Mouse (Mus musculus) neural tube, embryonic 11.5 days (tissue): ENCODE measurements at regions not wholly inside any gene's neighbourhood (a gene's known extent, or its start where the extent isn't known, plus 50 kb on each side); places are given as distances from the start of the nearest gene placed in this dataset.

Source experiments
- ATAC-seq: fragments of 200-750 bp; cut with Nextera tagmentation; 2 replicates; pipeline ENCODE4 v1.8.0; 2017; ENCODE audit warnings: moderate number of reproducible peaks, mild to moderate bottlenecking, moderate TSS enrichment, moderate library complexity; ENCODE audit not compliant: insufficient read depth, low FRiP score, low TSS enrichment
- DNase-seq: peaks from one replicate; pipeline ENCODE4 v3.0.0-alpha.2; 2015; ENCODE audit warnings: low spot score
- H3K27ac ChIP-seq: fragments of 300-500 bp; sonication (generic); 2 replicates; pipeline ENCODE4 v1.5.1; 2014; ENCODE audit warnings: low read depth, mild to moderate bottlenecking, low read length
- H3K27me3 ChIP-seq: fragments of 300-500 bp; sonication (generic); 2 replicates; pipeline ENCODE4 v1.6.1; 2014; ENCODE audit warnings: mild to moderate bottlenecking, low read length, mixed read lengths; ENCODE audit not compliant: control insufficient read depth, insufficient read depth
- H3K36me3 ChIP-seq: fragments of 300-500 bp; sonication (generic); 2 replicates; pipeline ENCODE4 v1.6.1; 2014; ENCODE audit warnings: mild to moderate bottlenecking, low read length, moderate library complexity, mixed read lengths; ENCODE audit not compliant: control insufficient read depth, insufficient read depth
- H3K4me1 ChIP-seq: fragments of 300-500 bp; sonication (generic); 2 replicates; pipeline ENCODE4 v1.6.1; 2014; ENCODE audit warnings: low read length, mixed read lengths; ENCODE audit not compliant: control insufficient read depth, insufficient read depth
- H3K4me2 ChIP-seq: fragments of 300-500 bp; sonication (generic); 2 replicates; pipeline ENCODE4 v1.6.1; 2014; ENCODE audit warnings: low read depth, mild to moderate bottlenecking, moderate library complexity
- H3K4me3 ChIP-seq: fragments of 300-500 bp; sonication (generic); 2 replicates; pipeline ENCODE4 v1.5.1; 2014; ENCODE audit warnings: low read depth, low read length
- H3K9ac ChIP-seq: fragments of 300-500 bp; sonication (generic); 2 replicates; pipeline ENCODE4 v1.6.1; 2014; ENCODE audit warnings: mild to moderate bottlenecking, low read length
- H3K9me3 ChIP-seq: fragments of 300-500 bp; sonication (generic); 2 replicates; pipeline ENCODE4 v1.6.1; 2016; ENCODE audit warnings: low read length; ENCODE audit not compliant: control insufficient read depth
- WGBS: fragments of 180-500 bp; shearing (Covaris S2); extraction: QIAGEN DNeasy Blood & Tissue Kit; methylation state at CpG from one replicate; pipeline ENCODE4 v1.1.7; 2014; 5-methylcytosine and 5-hydroxymethylcytosine counted together

DNA sequence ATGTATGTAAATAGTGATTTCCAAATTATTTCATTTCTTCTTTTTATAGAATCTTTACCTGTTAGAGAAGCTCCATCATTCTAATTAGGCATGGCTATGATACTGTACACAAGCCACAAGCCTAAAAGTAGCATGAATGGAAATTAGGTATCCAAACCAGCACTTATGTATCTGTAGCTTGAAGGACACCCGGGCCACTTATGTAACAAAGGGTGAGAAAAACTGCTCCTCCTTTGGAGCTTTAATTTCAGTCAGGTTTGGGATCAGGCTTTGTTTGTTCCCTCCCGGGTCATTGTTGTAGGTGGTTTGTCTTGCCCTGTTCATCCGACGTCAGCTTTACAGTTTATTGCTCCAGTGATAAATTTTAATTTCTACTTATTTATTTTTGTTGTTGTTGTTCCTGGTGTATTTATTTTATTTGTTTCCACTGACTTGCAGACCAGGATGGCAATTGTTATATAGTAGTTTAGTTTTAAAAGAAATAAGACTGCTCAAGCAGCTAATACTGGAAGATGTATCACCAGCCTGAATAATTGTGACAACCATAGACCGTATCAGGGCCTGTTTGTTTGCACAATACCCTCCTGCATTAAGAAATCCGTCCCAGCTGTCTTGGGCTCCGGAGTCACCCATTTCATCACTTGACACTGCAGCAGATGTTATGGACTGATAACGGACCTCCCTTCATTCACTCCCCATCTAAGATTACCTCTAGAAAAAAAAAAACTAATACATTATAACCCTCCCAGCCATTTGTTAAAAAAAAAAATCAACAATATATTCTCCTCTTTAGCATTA lies 1181.7 kb upstream of the Celf2 start:
- H3K36me3 ChIP-seq, result no peaks in the 10 kb centered on the region
- 41% methylated on average over 8 of the region's 8 CpGs for WGBS
- H3K27me3 ChIP-seq, result no peaks in the 10 kb centered on the region
- no peak overlapping the region for H3K27ac ChIP-seq
- H3K9me3 ChIP-seq, result no peaks in the 10 kb centered on the region
- H3K4me1 ChIP-seq, result no peaks in the 10 kb centered on the region
- DNase-seq, result no peak
- no peak overlapping the region for H3K4me3 ChIP-seq
- ATAC-seq, result peak; percentile 41; the same call in 1 of the 2 replicates
- H3K9ac ChIP-seq, result no peak overlapping the region
- H3K4me2 ChIP-seq, result no peak overlapping the region

DNA sequence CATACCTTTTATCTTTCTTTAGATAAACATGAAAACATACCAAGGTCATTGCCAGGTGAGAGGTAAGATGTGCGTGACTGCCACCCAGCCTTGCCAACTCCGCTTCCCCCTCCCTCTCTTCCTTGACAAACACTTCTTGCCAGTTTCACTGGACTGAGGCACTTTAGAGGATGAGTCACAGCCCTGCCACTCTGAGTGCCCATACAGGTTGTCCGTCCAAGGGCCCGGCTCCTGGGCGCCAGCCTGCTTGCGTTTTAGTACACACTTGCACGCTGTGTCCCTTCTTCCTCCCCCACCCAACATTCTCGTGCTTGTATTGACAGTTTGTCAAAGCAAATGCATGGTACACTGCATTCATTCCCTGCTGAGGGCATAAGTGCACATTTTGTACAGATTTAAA lies 1151.7 kb upstream of the 4930412O13Rik start:
- DNase-seq, result no peak

DNA sequence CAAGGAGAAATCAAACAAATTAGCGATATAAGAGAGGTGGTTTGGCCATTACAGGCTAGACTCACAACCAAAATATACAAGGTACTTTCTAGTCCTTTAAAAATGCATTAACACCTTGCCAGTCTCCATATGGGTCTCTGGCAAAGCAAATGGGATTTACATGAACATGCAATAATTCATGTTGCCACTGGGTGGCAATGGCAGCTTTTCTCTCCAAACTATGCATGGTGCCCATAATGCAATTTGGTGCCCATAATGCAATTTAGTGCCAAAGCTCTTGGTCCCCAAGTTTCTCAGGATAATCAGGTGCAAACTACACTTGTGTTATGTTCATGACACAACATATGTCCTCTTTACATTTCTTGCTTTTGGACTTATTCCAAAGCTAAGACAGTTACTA lies 1126.9 kb upstream of the 4930412O13Rik start:
- no peak overlapping the region for H3K4me2 ChIP-seq
- no peaks in the 10 kb centered on the region for H3K36me3 ChIP-seq
- H3K27ac ChIP-seq, result no peak overlapping the region
- ATAC-seq (peak; percentile 50; the same call in 1 of the 2 replicates), DNase-seq (peak; percentile 31)
- no peaks in the 10 kb centered on the region for H3K27me3 ChIP-seq
- 16% methylated on average over 1 of the region's 1 CpGs for WGBS
- no peaks in the 10 kb centered on the region for H3K4me1 ChIP-seq
- H3K9ac ChIP-seq, result no peak overlapping the region
- no peaks in the 10 kb centered on the region for H3K9me3 ChIP-seq
- H3K4me3 ChIP-seq, result no peak overlapping the region

More for the DNA sequence above, 1151.7 kb upstream of the 4930412O13Rik start:
- Histone ChIP-seq H3K9ac (no peak overlapping the region), H3K9me3 (no peaks in the 10 kb centered on the region), H3K27ac (no peak overlapping the region), H3K4me1 (no peaks in the 10 kb centered on the region), H3K36me3 (no peaks in the 10 kb centered on the region), H3K4me2 (no peak overlapping the region), H3K27me3 (no peaks in the 10 kb centered on the region), H3K4me3 (no peak overlapping the region)
- 79% methylated on average over 8 of the region's 8 CpGs for WGBS
- ATAC-seq, result no peak

DNA sequence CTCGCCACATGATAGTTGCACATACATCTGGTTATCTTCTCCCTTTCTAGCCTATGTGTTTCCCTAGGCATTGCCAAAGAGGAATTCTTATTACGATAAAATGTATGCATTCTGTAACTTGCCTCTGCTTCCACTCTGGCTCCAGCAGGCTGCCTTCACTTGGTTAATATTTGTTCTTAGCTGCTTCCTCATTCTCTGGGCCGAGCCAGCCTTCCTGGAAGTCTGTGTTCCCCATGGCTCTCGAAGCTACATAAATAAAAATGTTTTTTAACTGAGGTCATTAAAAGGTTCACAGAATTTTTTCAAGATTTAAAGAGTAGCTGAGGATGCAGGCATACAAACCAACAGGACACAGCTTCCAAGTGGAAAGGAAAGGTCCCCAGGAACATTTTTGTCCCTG lies 1124.5 kb upstream of the 4930412O13Rik start:
- WGBS, result 76% methylated on average over 4 of the region's 4 CpGs
- Histone ChIP-seq H3K27me3 (no peaks in the 10 kb centered on the region), H3K9ac (no peak overlapping the region), H3K36me3 (no peaks in the 10 kb centered on the region), H3K4me3 (no peak overlapping the region), H3K4me1 (no peaks in the 10 kb centered on the region), H3K4me2 (no peak overlapping the region), H3K9me3 (no peaks in the 10 kb centered on the region), H3K27ac (no peak overlapping the region)
- DNase-seq (no peak), ATAC-seq (no peak)

- H3K4me1 ChIP-seq, result no peaks in the 10 kb centered on the region
- no peaks in the 10 kb centered on the region for H3K36me3 ChIP-seq
- no peak overlapping the region for H3K4me3 ChIP-seq
- H3K9ac ChIP-seq, result no peak overlapping the region
- H3K27me3 ChIP-seq, result no peaks in the 10 kb centered on the region
- whole genome bisulfite sequencing, result 86% methylated on average over 4 of the region's 4 CpGs
- H3K4me2 ChIP-seq, result no peak overlapping the region
- DNase-seq (no peak), ATAC-seq (no peak)
- H3K9me3 ChIP-seq, result no peaks in the 10 kb centered on the region
- H3K27ac ChIP-seq, result no peak overlapping the region
Observed at GRCm38 (mm10) chr2:8770636-8771035, 1110.4 kb upstream of the 4930412O13Rik start.

GRCm38 (mm10) chr2:8781152-8781935 lies 1099.7 kb upstream of the 4930412O13Rik start:
- no peak overlapping the region for H3K4me2 ChIP-seq
- ATAC-seq (no peak), DNase-seq (no peak)
- no peaks in the 10 kb centered on the region for H3K27me3 ChIP-seq
- H3K4me3 ChIP-seq, result no peak overlapping the region
- no peaks in the 10 kb centered on the region for H3K36me3 ChIP-seq
- 92% methylated on average over 7 of the region's 7 CpGs for WGBS
- no peak overlapping the region for H3K9ac ChIP-seq
- H3K27ac ChIP-seq, result no peak overlapping the region
- no peaks in the 10 kb centered on the region for H3K9me3 ChIP-seq
- H3K4me1 ChIP-seq, result no peaks in the 10 kb centered on the region

DNA sequence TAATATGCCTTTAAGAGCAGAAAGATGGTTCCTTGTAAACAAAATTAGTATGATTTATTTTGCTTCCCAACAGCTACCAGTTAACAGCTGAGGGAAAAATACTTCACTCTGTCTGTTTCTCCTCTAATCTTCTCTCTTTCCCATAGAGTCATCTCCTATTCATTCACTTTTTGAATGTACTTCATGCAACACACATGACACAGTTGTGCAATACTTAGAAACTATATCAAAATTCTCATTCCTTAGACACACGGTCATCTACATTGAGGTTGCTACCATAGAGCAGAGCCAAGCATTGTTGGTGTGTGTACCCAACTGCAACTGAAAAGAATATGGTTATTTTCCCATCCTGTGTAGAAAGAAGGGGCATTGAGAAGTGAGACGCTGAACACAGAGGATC lies 1098.8 kb upstream of the 4930412O13Rik start:
- ATAC-seq, result no peak
- no peak overlapping the region for H3K4me2 ChIP-seq
- no peaks in the 10 kb centered on the region for H3K27me3 ChIP-seq
- no peak for DNase-seq
- WGBS, result 92% methylated on average over 2 of the region's 2 CpGs
- H3K36me3 ChIP-seq, result no peaks in the 10 kb centered on the region
- H3K4me3 ChIP-seq, result no peak overlapping the region
- no peaks in the 10 kb centered on the region for H3K9me3 ChIP-seq
- no peak overlapping the region for H3K27ac ChIP-seq
- H3K4me1 ChIP-seq, result no peaks in the 10 kb centered on the region
- H3K9ac ChIP-seq, result no peak overlapping the region

GRCm38 (mm10) chr2:8802061-8802460 lies 1079.0 kb upstream of the 4930412O13Rik start:
- no peaks in the 10 kb centered on the region for H3K4me1 ChIP-seq
- no peaks in the 10 kb centered on the region for H3K36me3 ChIP-seq
- ATAC-seq (no peak), DNase-seq (no peak)
- 40% methylated on average over 3 of the region's 3 CpGs for WGBS
- no peaks in the 10 kb centered on the region for H3K9me3 ChIP-seq
- no peaks in the 10 kb centered on the region for H3K27me3 ChIP-seq
- H3K9ac ChIP-seq, result no peak overlapping the region
- H3K27ac ChIP-seq, result no peak overlapping the region
- H3K4me2 ChIP-seq, result no peak overlapping the region
- no peak overlapping the region for H3K4me3 ChIP-seq

DNA sequence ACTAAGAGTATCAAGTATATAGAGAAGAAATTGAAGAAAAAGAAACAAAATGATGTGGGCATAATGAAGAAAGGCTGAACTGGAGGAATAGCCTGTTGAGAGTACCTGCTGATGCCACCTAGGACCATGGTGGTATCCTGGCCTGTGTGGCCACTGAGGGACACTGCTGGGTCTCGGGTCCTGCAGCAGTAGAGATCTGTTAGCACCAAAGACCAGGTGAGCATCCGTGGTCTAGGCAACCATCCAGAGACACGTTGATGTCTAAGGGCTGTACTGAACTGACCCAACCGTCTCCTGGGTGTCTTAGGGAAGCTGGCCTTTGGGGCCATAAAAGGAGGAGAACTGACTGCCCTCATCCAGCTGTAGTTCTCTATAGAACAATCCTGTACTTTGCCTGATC lies 1071.4 kb upstream of the 4930412O13Rik start:
- H3K27ac ChIP-seq, result no peak overlapping the region
- no peaks in the 10 kb centered on the region for H3K4me1 ChIP-seq
- no peak for DNase-seq
- no peaks in the 10 kb centered on the region for H3K36me3 ChIP-seq
- no peak overlapping the region for H3K4me3 ChIP-seq
- 90% methylated on average over 4 of the region's 4 CpGs for WGBS
- no peaks in the 10 kb centered on the region for H3K27me3 ChIP-seq
- no peaks in the 10 kb centered on the region for H3K9me3 ChIP-seq
- H3K9ac ChIP-seq, result no peak overlapping the region
- no peak overlapping the region for H3K4me2 ChIP-seq
- no peak for ATAC-seq
